Mouse (Mus musculus) erythroblast, embryonic 14.5 days (primary cell): ENCODE data around the gene Vamp5. TPM values are rescaled to one million over a fixed set of nuclear protein-coding genes. Genes with fewer than 3 reads are reported as not detected.
A peak's percentile ranks its signal among the peaks of the same experiment; 100 is the strongest.

Source experiments
- H3K27me3 ChIP-seq: 2 replicates; pipeline ENCODE4 v1.6.1; 2012; ENCODE audit warnings: inconsistent platforms; ENCODE audit not compliant: control insufficient read depth
- H3K36me3 ChIP-seq: 2 replicates; pipeline ENCODE4 v1.6.1; 2012; ENCODE audit warnings: mild to moderate bottlenecking, inconsistent platforms; ENCODE audit not compliant: control insufficient read depth
- H3K4me1 ChIP-seq: 2 replicates; pipeline ENCODE4 v1.6.1; 2012; ENCODE audit warnings: inconsistent platforms; ENCODE audit not compliant: control insufficient read depth
- H3K4me3 ChIP-seq: replicated peaks from 2 replicates; pipeline ENCODE3; 2012; ENCODE audit warnings: moderate library complexity, mild to moderate bottlenecking, inconsistent platforms
- H3K9me3 ChIP-seq: 2 replicates; pipeline ENCODE4 v1.6.1; 2012; ENCODE audit warnings: low read length, inconsistent platforms, mixed read lengths; ENCODE audit not compliant: control insufficient read depth
- GATA1 ChIP-seq: IDR thresholded peaks from 2 replicates; pipeline ENCODE4 v1.6.1; 2012; ENCODE audit warnings: low read length, inconsistent platforms, mixed read lengths
- TAL1 ChIP-seq: IDR thresholded peaks from 3 replicates; pipeline ENCODE4 v1.6.1; 2012; ENCODE audit warnings: low read length, inconsistent platforms, mixed read lengths
- polyA plus RNA-seq: library from polyadenylated mRNA; stranded (reverse); fragments of >175 nt; gene quantifications from 2 replicates; pipeline ENCODE4 v1.2.3, GENCODE M21; 2012

Vamp5 gene
- polyA plus RNA-seq, 1 experiment: 6.0 TPM

- Histone ChIP-seq H3K9me3 (no peaks in the 10 kb centered on the region), H3K4me1 (peaks cover 71% of the 10 kb centered on the region), H3K4me3 (peak overlapping the region; percentile 82), H3K36me3 (peaks cover 76% of the 10 kb centered on the region), H3K27me3 (no peaks in the 10 kb centered on the region)
- TF ChIP-seq GATA1 (no peak), TAL1 (no peak)
Observed at GRCm38 (mm10) chr6:72390795-72391521, 10.7 kb upstream of the Vamp5 start.

- H3K9me3 ChIP-seq: no peaks in the 10 kb centered on the region
- H3K27me3 ChIP-seq: no peaks in the 10 kb centered on the region
- H3K4me1 ChIP-seq: peaks cover 72% of the 10 kb centered on the region
- TF ChIP-seq GATA1: no peak
- TF ChIP-seq TAL1: no peak
- H3K36me3 ChIP-seq: peaks cover 77% of the 10 kb centered on the region
- H3K4me3 ChIP-seq: peak within 1 kb of the TSS; percentile 82
Observed at GRCm38 (mm10) chr6:72389941-72390771, 9.9 kb upstream of the Vamp5 start, which contains the start of gene Vamp8. TSS of gene Vamp8 (minus strand) at chr6:72390703.

GRCm38 (mm10) chr6:72389471-72389940 lies 9.2 kb upstream of the Vamp5 start:
- TF ChIP-seq GATA1 (peak; percentile 94), TAL1 (peak; percentile 82)
- H3K27me3 ChIP-seq: no peaks in the 10 kb centered on the region
- peaks cover 77% of the 10 kb centered on the region for H3K36me3 ChIP-seq
- peaks cover 76% of the 10 kb centered on the region for H3K4me1 ChIP-seq
- peak overlapping the region; percentile 82 for H3K4me3 ChIP-seq
- no peaks in the 10 kb centered on the region for H3K9me3 ChIP-seq

GRCm38 (mm10) chr6:72388791-72389329 lies 8.6 kb upstream of the Vamp5 start:
- TF ChIP-seq TAL1 (no peak), GATA1 (no peak)
- Histone ChIP-seq H3K4me1 (peaks cover 77% of the 10 kb centered on the region), H3K36me3 (peaks cover 77% of the 10 kb centered on the region), H3K4me3 (peak overlapping the region; percentile 82), H3K27me3 (no peaks in the 10 kb centered on the region), H3K9me3 (no peaks in the 10 kb centered on the region)

GRCm38 (mm10) chr6:72388266-72388665 lies 8.0 kb upstream of the Vamp5 start:
- TF ChIP-seq GATA1 (no peak), TAL1 (no peak)
- peaks cover 77% of the 10 kb centered on the region for H3K36me3 ChIP-seq
- H3K27me3 ChIP-seq: no peaks in the 10 kb centered on the region
- peaks cover 79% of the 10 kb centered on the region for H3K4me1 ChIP-seq
- H3K4me3 ChIP-seq: peak overlapping the region; percentile 82
- no peaks in the 10 kb centered on the region for H3K9me3 ChIP-seq

GRCm38 (mm10) chr6:72387816-72388215 lies 7.5 kb upstream of the Vamp5 start:
- Histone ChIP-seq H3K4me3 (peak overlapping the region; percentile 82), H3K36me3 (peaks cover 77% of the 10 kb centered on the region), H3K27me3 (no peaks in the 10 kb centered on the region), H3K9me3 (no peaks in the 10 kb centered on the region), H3K4me1 (peaks cover 79% of the 10 kb centered on the region)
- TF ChIP-seq TAL1: no peak
- TF ChIP-seq GATA1: no peak

GRCm38 (mm10) chr6:72386561-72386960 lies 6.3 kb upstream of the Vamp5 start:
- Histone ChIP-seq H3K9me3 (no peaks in the 10 kb centered on the region), H3K36me3 (peaks cover 73% of the 10 kb centered on the region), H3K4me1 (peaks cover 81% of the 10 kb centered on the region), H3K4me3 (no peak overlapping the region), H3K27me3 (no peaks in the 10 kb centered on the region)
- TF ChIP-seq GATA1: no peak
- TF ChIP-seq TAL1: no peak

GRCm38 (mm10) chr6:72385258-72385657 lies 5.0 kb upstream of the Vamp5 start:
- no peak overlapping the region for H3K4me3 ChIP-seq
- H3K27me3 ChIP-seq: no peaks in the 10 kb centered on the region
- H3K36me3 ChIP-seq: peaks cover 73% of the 10 kb centered on the region
- peaks cover 88% of the 10 kb centered on the region for H3K4me1 ChIP-seq
- H3K9me3 ChIP-seq: no peaks in the 10 kb centered on the region
- TF ChIP-seq TAL1: no peak
- TF ChIP-seq GATA1: no peak

- peak overlapping the region; percentile 20 for H3K4me3 ChIP-seq
- no peaks in the 10 kb centered on the region for H3K9me3 ChIP-seq
- H3K36me3 ChIP-seq: peaks cover 67% of the 10 kb centered on the region
- no peaks in the 10 kb centered on the region for H3K27me3 ChIP-seq
- TF ChIP-seq TAL1 (peak; percentile 80), GATA1 (peak; percentile 81)
- peaks cover 95% of the 10 kb centered on the region for H3K4me1 ChIP-seq
Observed at GRCm38 (mm10) chr6:72383952-72384351, 3.7 kb upstream of the Vamp5 start.
